Mouse (Mus musculus) limb, embryonic 15.5 days (tissue): ENCODE measurements around the gene Slc37a2. TPM values are rescaled to one million over a fixed set of nuclear protein-coding genes. Genes with fewer than 3 reads are reported as not detected.
"Not testable (repeated sequence)": the region's sequence is repeated elsewhere in the genome, so short reads cannot be mapped to it uniquely, and the experiment has no call there.

Source experiments
- ATAC-seq: fragments of 200-750 bp; cut with Nextera tagmentation; 2 replicates; pipeline ENCODE4 v1.8.0; 2017; ENCODE audit warnings: low read depth, moderate TSS enrichment; ENCODE audit not compliant: insufficient number of reproducible peaks, low FRiP score, low TSS enrichment
- H3K27ac ChIP-seq: fragments of 300-500 bp; sonication (generic); 2 replicates; pipeline ENCODE4 v1.5.1; 2015; ENCODE audit warnings: moderate library complexity, mild to moderate bottlenecking, inconsistent platforms
- H3K27me3 ChIP-seq: fragments of 300-500 bp; sonication (generic); 2 replicates; pipeline ENCODE4 v1.6.1; 2015; ENCODE audit warnings: inconsistent platforms
- H3K36me3 ChIP-seq: fragments of 300-500 bp; sonication (generic); 2 replicates; pipeline ENCODE4 v1.6.1; 2015; ENCODE audit warnings: inconsistent platforms
- H3K4me1 ChIP-seq: fragments of 300-500 bp; sonication (generic); 2 replicates; pipeline ENCODE4 v1.6.1; 2015; ENCODE audit warnings: inconsistent platforms
- H3K4me2 ChIP-seq: fragments of 300-500 bp; sonication (generic); 2 replicates; pipeline ENCODE4 v1.6.1; 2015; ENCODE audit warnings: mild to moderate bottlenecking, inconsistent platforms
- H3K4me3 ChIP-seq: fragments of 300-500 bp; sonication (generic); 2 replicates; pipeline ENCODE4 v1.5.1; 2015; ENCODE audit warnings: mild to moderate bottlenecking, inconsistent platforms
- H3K9ac ChIP-seq: fragments of 300-500 bp; sonication (generic); 2 replicates; pipeline ENCODE4 v1.6.1; 2015; ENCODE audit warnings: inconsistent platforms
- H3K9me3 ChIP-seq: fragments of 300-500 bp; sonication (generic); 2 replicates; pipeline ENCODE4 v1.6.1; 2016; ENCODE audit warnings: inconsistent platforms
- WGBS: fragments of 180-500 bp; shearing (Covaris S2); methylation state at CpG from one replicate; pipeline ENCODE4 v1.1.7; 2015; 5-methylcytosine and 5-hydroxymethylcytosine counted together
- polyA plus RNA-seq: library from polyadenylated mRNA; unstranded; fragments of >200 nt; fragmentation: Nextera tagmentation; extraction: Ambion mirVana; gene quantifications from 2 replicates; pipeline ENCODE4 v1.2.1, GENCODE M21; 2015

Gene Slc37a2
- polyA plus RNA-seq, result 7.6 and 9.7 TPM in 2 replicates

GRCm38 (mm10) chr9:37255149-37255888 lies at the start of gene Slc37a2:
Gene Slc37a2 (minus strand): TSS chr9:37255738.
- peak within 1 kb of the TSS; percentile 39 for H3K4me3 ChIP-seq
- peaks cover 14% of the 10 kb centered on the region for H3K4me1 ChIP-seq
- peaks cover 8% of the 10 kb centered on the region; the same call in 1 of the 2 replicates for H3K27me3 ChIP-seq
- no peaks in the 10 kb centered on the region for H3K36me3 ChIP-seq
- no peaks in the 10 kb centered on the region for H3K9me3 ChIP-seq
- H3K27ac ChIP-seq, result peak within 1 kb of the TSS; percentile 19; the same call in 1 of the 2 replicates
- H3K4me2 ChIP-seq, result peak within 1 kb of the TSS; percentile 70
- 0 out of 2 replicates have a peak within 1 kb of the TSS, but pooled peaks have one; percentile 15 for H3K9ac ChIP-seq
- WGBS, result 2% methylated on average over 38 of the region's 38 CpGs
- peak; percentile 83 for ATAC-seq

- Histone ChIP-seq H3K27me3 (no peaks in the 10 kb centered on the region), H3K4me3 (no peak overlapping the region), H3K4me2 (no peak overlapping the region), H3K9ac (no peak overlapping the region), H3K36me3 (no peaks in the 10 kb centered on the region), H3K4me1 (no peaks in the 10 kb centered on the region), H3K27ac (no peak overlapping the region), H3K9me3 (no peaks in the 10 kb centered on the region)
- no peak for ATAC-seq
- 80% methylated on average over 1 of the region's 1 CpGs for WGBS
Observed at GRCm38 (mm10) chr9:37301720-37302119, 46.2 kb upstream of the Slc37a2 start.

GRCm38 (mm10) chr9:37300501-37300900 lies 45.0 kb upstream of the Slc37a2 start:
- not testable (repeated sequence) for H3K4me1 ChIP-seq, H3K4me2 ChIP-seq, ATAC-seq, H3K36me3 ChIP-seq, H3K4me3 ChIP-seq, H3K9me3 ChIP-seq, H3K27me3 ChIP-seq, H3K9ac ChIP-seq, H3K27ac ChIP-seq
- WGBS, result 87% methylated on average over 1 of the region's 1 CpGs

- no peak for ATAC-seq
- Histone ChIP-seq H3K36me3 (no peaks in the 10 kb centered on the region), H3K4me3 (no peak overlapping the region), H3K4me1 (no peaks in the 10 kb centered on the region), H3K9ac (no peak overlapping the region), H3K27me3 (no peaks in the 10 kb centered on the region), H3K9me3 (no peaks in the 10 kb centered on the region), H3K27ac (no peak overlapping the region), H3K4me2 (no peak overlapping the region)
Observed at GRCm38 (mm10) chr9:37295586-37295985, 40.0 kb upstream of the Slc37a2 start.

GRCm38 (mm10) chr9:37266622-37267021 lies 11.1 kb upstream of the Slc37a2 start:
- no peaks in the 10 kb centered on the region for H3K36me3 ChIP-seq
- WGBS, result 77% methylated on average over 2 of the region's 2 CpGs
- H3K27ac ChIP-seq, result no peak overlapping the region
- no peaks in the 10 kb centered on the region for H3K4me1 ChIP-seq
- no peak overlapping the region for H3K9ac ChIP-seq
- no peak overlapping the region for H3K4me3 ChIP-seq
- H3K4me2 ChIP-seq, result no peak overlapping the region
- H3K27me3 ChIP-seq, result no peaks in the 10 kb centered on the region
- no peaks in the 10 kb centered on the region for H3K9me3 ChIP-seq
- no peak for ATAC-seq

- no peaks in the 10 kb centered on the region for H3K9me3 ChIP-seq
- peak overlapping the region; percentile 70 for H3K4me2 ChIP-seq
- H3K4me1 ChIP-seq, result peaks cover 14% of the 10 kb centered on the region
- peak overlapping the region; percentile 39 for H3K4me3 ChIP-seq
- H3K36me3 ChIP-seq, result no peaks in the 10 kb centered on the region
- H3K27me3 ChIP-seq, result peaks cover 8% of the 10 kb centered on the region; the same call in 1 of the 2 replicates
- 9% methylated on average over 7 of the region's 7 CpGs for WGBS
- H3K27ac ChIP-seq, result peak overlapping the region; percentile 19; the same call in 1 of the 2 replicates
- no peak overlapping the region for H3K9ac ChIP-seq
- peak; percentile 40; the same call in 1 of the 2 replicates for ATAC-seq
Observed at GRCm38 (mm10) chr9:37255889-37256225, 319 bp upstream of the Slc37a2 start.

GRCm38 (mm10) chr9:37254531-37255110 lies 917 bp downstream of the Slc37a2 start:
- peaks cover 8% of the 10 kb centered on the region; the same call in 1 of the 2 replicates for H3K27me3 ChIP-seq
- no peaks in the 10 kb centered on the region for H3K36me3 ChIP-seq
- no peak for ATAC-seq
- peaks cover 14% of the 10 kb centered on the region for H3K4me1 ChIP-seq
- H3K27ac ChIP-seq, result no peak overlapping the region
- peak overlapping the region; percentile 70 for H3K4me2 ChIP-seq
- peak overlapping the region; percentile 39 for H3K4me3 ChIP-seq
- H3K9me3 ChIP-seq, result no peaks in the 10 kb centered on the region
- no peak overlapping the region for H3K9ac ChIP-seq
- WGBS, result 17% methylated on average over 6 of the region's 6 CpGs

GRCm38 (mm10) chr9:37250631-37251030 lies 4.9 kb downstream of the Slc37a2 start:
- Histone ChIP-seq H3K36me3 (no peaks in the 10 kb centered on the region), H3K9ac (no peak overlapping the region), H3K27me3 (peaks cover 3% of the 10 kb centered on the region; the same call in 1 of the 2 replicates), H3K4me3 (no peak overlapping the region), H3K9me3 (no peaks in the 10 kb centered on the region), H3K4me1 (peaks cover 20% of the 10 kb centered on the region), H3K27ac (no peak overlapping the region), H3K4me2 (no peak overlapping the region)
- ATAC-seq, result no peak
- 80% methylated on average over 6 of the region's 6 CpGs for WGBS

- no peaks in the 10 kb centered on the region for H3K36me3 ChIP-seq
- no peak overlapping the region for H3K4me3 ChIP-seq
- H3K4me2 ChIP-seq, result no peak overlapping the region
- WGBS, result 79% methylated on average over 3 of the region's 3 CpGs
- peaks cover 2% of the 10 kb centered on the region; the same call in 1 of the 2 replicates for H3K27me3 ChIP-seq
- ATAC-seq, result no peak
- no peaks in the 10 kb centered on the region for H3K9me3 ChIP-seq
- H3K27ac ChIP-seq, result no peak overlapping the region
- peaks cover 13% of the 10 kb centered on the region for H3K4me1 ChIP-seq
- no peak overlapping the region for H3K9ac ChIP-seq
Observed at GRCm38 (mm10) chr9:37249976-37250375, 5.6 kb downstream of the Slc37a2 start.

GRCm38 (mm10) chr9:37248381-37248906 lies 7.1 kb downstream of the Slc37a2 start:
- 27% methylated on average over 3 of the region's 3 CpGs for WGBS
- H3K4me2 ChIP-seq, result no peak overlapping the region
- ATAC-seq, result peak; percentile 49
- H3K27ac ChIP-seq, result no peak overlapping the region
- H3K9ac ChIP-seq, result no peak overlapping the region
- no peaks in the 10 kb centered on the region for H3K27me3 ChIP-seq
- H3K9me3 ChIP-seq, result no peaks in the 10 kb centered on the region
- H3K36me3 ChIP-seq, result no peaks in the 10 kb centered on the region
- peaks cover 7% of the 10 kb centered on the region; the same call in 1 of the 2 replicates for H3K4me1 ChIP-seq
- no peak overlapping the region for H3K4me3 ChIP-seq

- Histone ChIP-seq H3K9me3 (no peaks in the 10 kb centered on the region), H3K27me3 (no peaks in the 10 kb centered on the region)
Observed at GRCm38 (mm10) chr9:37247429-37247828, 8.1 kb downstream of the Slc37a2 start.

GRCm38 (mm10) chr9:37245810-37246209 lies 9.7 kb downstream of the Slc37a2 start:
- H3K4me1 ChIP-seq, result peaks cover 7% of the 10 kb centered on the region; the same call in 1 of the 2 replicates
- 91% methylated on average over 1 of the region's 1 CpGs for WGBS
- no peak for ATAC-seq

More at GRCm38 (mm10) chr9:37247429-37247828, 8.1 kb downstream of the Slc37a2 start:
- H3K4me3 ChIP-seq, result no peak overlapping the region
- no peak overlapping the region for H3K27ac ChIP-seq
- H3K4me1 ChIP-seq, result peaks cover 7% of the 10 kb centered on the region; the same call in 1 of the 2 replicates
- H3K36me3 ChIP-seq, result no peaks in the 10 kb centered on the region
- H3K4me2 ChIP-seq, result no peak overlapping the region
- no peak for ATAC-seq
- no peak overlapping the region for H3K9ac ChIP-seq

More at GRCm38 (mm10) chr9:37245810-37246209, 9.7 kb downstream of the Slc37a2 start:
- Histone ChIP-seq H3K9me3 (no peaks in the 10 kb centered on the region), H3K4me2 (no peak overlapping the region), H3K36me3 (no peaks in the 10 kb centered on the region), H3K9ac (no peak overlapping the region), H3K27me3 (no peaks in the 10 kb centered on the region), H3K27ac (no peak overlapping the region), H3K4me3 (no peak overlapping the region)
